Mouse (Mus musculus) stomach, embryonic 16.5 days (tissue): ENCODE results near the gene Fam169b. TPM values are rescaled to one million over a fixed set of nuclear protein-coding genes. Genes with fewer than 3 reads are reported as not detected.

Source experiments
- ATAC-seq: fragments of 200-750 bp; cut with Nextera tagmentation; 2 replicates; pipeline ENCODE4 v1.8.0; 2017; ENCODE audit warnings: moderate number of reproducible peaks, moderate TSS enrichment; ENCODE audit not compliant: insufficient read depth, low FRiP score
- H3K27ac ChIP-seq: fragments of 300-500 bp; sonication (generic); 2 replicates; pipeline ENCODE4 v1.5.1; 2014; ENCODE audit warnings: low read length
- H3K27me3 ChIP-seq: fragments of 300-500 bp; sonication (generic); 2 replicates; pipeline ENCODE4 v1.6.1; 2014; ENCODE audit warnings: low read length, control low read depth, mixed read lengths; ENCODE audit not compliant: control insufficient read depth, insufficient read depth
- H3K36me3 ChIP-seq: fragments of 300-500 bp; sonication (generic); 2 replicates; pipeline ENCODE4 v1.6.1; 2014; ENCODE audit warnings: low read length; ENCODE audit not compliant: control insufficient read depth, insufficient read depth
- H3K4me1 ChIP-seq: fragments of 300-500 bp; sonication (generic); 2 replicates; pipeline ENCODE4 v1.6.1; 2014; ENCODE audit warnings: low read length, control low read depth, mixed read lengths; ENCODE audit not compliant: control insufficient read depth, insufficient read depth
- H3K4me2 ChIP-seq: fragments of 300-500 bp; sonication (generic); 2 replicates; pipeline ENCODE4 v1.6.1; 2014; ENCODE audit warnings: low read depth, low read length, mixed read lengths
- H3K4me3 ChIP-seq: fragments of 300-500 bp; sonication (generic); replicated peaks from 2 replicates; pipeline ENCODE4 v1.5.1; 2014; ENCODE audit warnings: mild to moderate bottlenecking, low read length
- H3K9ac ChIP-seq: fragments of 300-500 bp; sonication (generic); 2 replicates; pipeline ENCODE4 v1.6.1; 2014; ENCODE audit warnings: low read length
- H3K9me3 ChIP-seq: fragments of 300-500 bp; sonication (generic); replicated peaks from 2 replicates; pipeline ENCODE4 v1.6.1; 2016; ENCODE audit warnings: low read length, control low read depth; ENCODE audit not compliant: control insufficient read depth
- WGBS: fragments of 180-500 bp; shearing (Covaris S2); extraction: QIAGEN DNeasy Blood & Tissue Kit; methylation state at CpG from one replicate; pipeline ENCODE4 v1.1.7; 2014; 5-methylcytosine and 5-hydroxymethylcytosine counted together
- polyA plus RNA-seq: library from polyadenylated mRNA; unstranded; fragments of >200 nt; fragmentation: Nextera tagmentation; extraction: Ambion mirVana; gene quantifications from 2 replicates; pipeline ENCODE4 v1.2.1, GENCODE M21; 2015

Fam169b gene
- polyA plus RNA-seq, 1 experiment from 2014 or later: 0.37 TPM

- ATAC-seq: no peak
- Histone ChIP-seq H3K27me3 (no peaks in the 10 kb centered on the region), H3K4me2 (no peak overlapping the region), H3K9me3 (no peaks in the 10 kb centered on the region), H3K27ac (no peak overlapping the region), H3K4me1 (no peaks in the 10 kb centered on the region), H3K4me3 (no peak overlapping the region), H3K9ac (no peak overlapping the region), H3K36me3 (no peaks in the 10 kb centered on the region)
- 89% methylated on average over 4 of the region's 4 CpGs for WGBS
These were observed 41.4 kb downstream of the Fam169b start for GRCm38 (mm10) chr7:68315068-68315467.

GRCm38 (mm10) chr7:68318006-68318788 is 44.6 kb downstream of the Fam169b start:
- Histone ChIP-seq H3K4me2 (no peak overlapping the region), H3K4me3 (no peak overlapping the region), H3K27me3 (no peaks in the 10 kb centered on the region), H3K36me3 (no peaks in the 10 kb centered on the region), H3K27ac (no peak overlapping the region), H3K9ac (no peak overlapping the region), H3K9me3 (no peaks in the 10 kb centered on the region), H3K4me1 (no peaks in the 10 kb centered on the region)
- 87% methylated on average over 16 of the region's 16 CpGs for WGBS
- ATAC-seq: no peak

GRCm38 (mm10) chr7:68318979-68319378 is 45.3 kb downstream of the Fam169b start:
- Histone ChIP-seq H3K4me3 (no peak overlapping the region), H3K4me2 (no peak overlapping the region), H3K27ac (no peak overlapping the region), H3K4me1 (no peaks in the 10 kb centered on the region), H3K36me3 (no peaks in the 10 kb centered on the region), H3K9me3 (no peaks in the 10 kb centered on the region), H3K27me3 (no peaks in the 10 kb centered on the region), H3K9ac (no peak overlapping the region)
- no peak for ATAC-seq
- WGBS: 57% methylated on average over 6 of the region's 6 CpGs

- Histone ChIP-seq H3K4me3 (no peak overlapping the region), H3K9ac (no peak overlapping the region), H3K27me3 (no peaks in the 10 kb centered on the region), H3K36me3 (no peaks in the 10 kb centered on the region), H3K9me3 (no peaks in the 10 kb centered on the region), H3K27ac (no peak overlapping the region), H3K4me1 (no peaks in the 10 kb centered on the region), H3K4me2 (no peak overlapping the region)
- WGBS: 67% methylated on average over 14 of the region's 14 CpGs
- ATAC-seq: no peak
These were observed 46.6 kb downstream of the Fam169b start for GRCm38 (mm10) chr7:68320078-68320810.

GRCm38 (mm10) chr7:68323051-68323450 is 49.4 kb downstream of the Fam169b start:
- H3K9ac ChIP-seq: no peak overlapping the region
- no peak for ATAC-seq
- no peaks in the 10 kb centered on the region for H3K27me3 ChIP-seq
- no peak overlapping the region for H3K27ac ChIP-seq
- WGBS: 64% methylated on average over 6 of the region's 6 CpGs
- H3K4me2 ChIP-seq: no peak overlapping the region
- no peaks in the 10 kb centered on the region for H3K4me1 ChIP-seq
- no peaks in the 10 kb centered on the region for H3K9me3 ChIP-seq
- no peak overlapping the region for H3K4me3 ChIP-seq
- no peaks in the 10 kb centered on the region for H3K36me3 ChIP-seq

GRCm38 (mm10) chr7:68326190-68326722 is 52.6 kb downstream of the Fam169b start:
- ATAC-seq: no peak
- H3K4me3 ChIP-seq: no peak overlapping the region
- H3K9me3 ChIP-seq: no peaks in the 10 kb centered on the region
- H3K27me3 ChIP-seq: no peaks in the 10 kb centered on the region
- no peaks in the 10 kb centered on the region for H3K4me1 ChIP-seq
- H3K36me3 ChIP-seq: no peaks in the 10 kb centered on the region
- no peak overlapping the region for H3K4me2 ChIP-seq
- H3K9ac ChIP-seq: no peak overlapping the region
- H3K27ac ChIP-seq: no peak overlapping the region
- WGBS: 67% methylated on average over 7 of the region's 7 CpGs

- no peaks in the 10 kb centered on the region for H3K9me3 ChIP-seq
- H3K27me3 ChIP-seq: no peaks in the 10 kb centered on the region
- H3K4me3 ChIP-seq: no peak overlapping the region
- H3K27ac ChIP-seq: no peak overlapping the region
- H3K36me3 ChIP-seq: no peaks in the 10 kb centered on the region
- H3K4me1 ChIP-seq: no peaks in the 10 kb centered on the region
- no peak overlapping the region for H3K9ac ChIP-seq
- no peak for ATAC-seq
- WGBS: 82% methylated on average over 9 of the region's 9 CpGs
- H3K4me2 ChIP-seq: no peak overlapping the region
These were observed 55.4 kb downstream of the Fam169b start for GRCm38 (mm10) chr7:68329000-68329399.

GRCm38 (mm10) chr7:68332799-68333198 is 59.2 kb downstream of the Fam169b start:
- Histone ChIP-seq H3K27ac (no peak overlapping the region), H3K4me2 (no peak overlapping the region), H3K27me3 (no peaks in the 10 kb centered on the region), H3K36me3 (no peaks in the 10 kb centered on the region), H3K9ac (no peak overlapping the region), H3K4me1 (no peaks in the 10 kb centered on the region), H3K9me3 (no peaks in the 10 kb centered on the region), H3K4me3 (no peak overlapping the region)
- 79% methylated on average over 6 of the region's 6 CpGs for WGBS
- no peak for ATAC-seq

- Histone ChIP-seq H3K27ac (no peak overlapping the region), H3K4me3 (no peak overlapping the region), H3K4me1 (no peaks in the 10 kb centered on the region), H3K27me3 (no peaks in the 10 kb centered on the region), H3K4me2 (no peak overlapping the region), H3K36me3 (no peaks in the 10 kb centered on the region), H3K9ac (no peak overlapping the region), H3K9me3 (no peaks in the 10 kb centered on the region)
- WGBS: 50% methylated on average over 8 of the region's 8 CpGs
- ATAC-seq: no peak
These were observed 63.6 kb downstream of the Fam169b start for GRCm38 (mm10) chr7:68337080-68337781.
